Mouse (Mus musculus) erythroid progenitor cell, adult 5-6 weeks (primary cell): ENCODE data around the gene Ptpn1. TPM values are rescaled to one million over a fixed set of nuclear protein-coding genes. Genes with fewer than 3 reads are reported as not detected.
A peak's percentile ranks its signal among the peaks of the same experiment; 100 is the strongest.

Source experiments
- ATAC-seq: replicated peaks from 2 replicates; pipeline ENCODE4 v1.8.0; 2016; ENCODE audit warnings: moderate number of reproducible peaks, mild to moderate bottlenecking, moderate TSS enrichment, inconsistent platforms; ENCODE audit not compliant: poor library complexity, low FRiP score, severe bottlenecking
- total RNA-seq, 2 experiments: library from RNA; stranded (forward) in 1 of 2; stranded (reverse) in 1 of 2; fragments of 150-400 nt in 1 of 2; fragments of 186-747, 209-891 nt in 1 of 2; gene quantifications; 2 replicates each; pipeline versions ENCODE4 v1.2.3 to v1.2.4; 2015 to 2017; ENCODE audit warnings: low replicate concordance in 2 of 2

Ptpn1 gene
- total RNA-seq, 2 experiments from 2014 or later = 4.3 to 5.0 TPM

DNA sequence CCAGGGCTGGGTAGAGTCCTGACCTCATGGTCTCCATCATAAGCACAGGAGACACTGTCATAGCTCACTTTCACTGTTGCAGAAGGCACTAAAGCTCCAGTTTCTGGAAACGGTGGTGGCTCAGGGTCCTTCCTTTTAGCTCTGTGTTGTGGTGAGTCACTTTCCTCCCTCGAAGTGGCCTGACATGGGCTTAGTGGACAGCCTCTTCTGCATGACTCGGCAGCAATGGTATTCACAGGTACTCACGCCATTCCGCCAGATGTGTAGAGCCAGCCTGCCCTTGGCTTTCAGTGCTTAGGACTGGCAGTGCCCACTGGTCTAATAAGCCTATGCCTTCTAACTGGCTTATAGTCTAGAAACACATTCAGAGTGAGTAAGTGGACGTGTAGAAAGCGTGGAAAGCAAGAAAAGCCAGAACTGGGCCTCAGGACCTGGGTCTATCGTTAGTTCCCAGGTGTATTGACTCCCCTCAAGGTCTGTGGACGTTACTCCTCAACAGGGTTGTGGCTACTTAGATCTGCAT is 32.0 kb downstream of the Ptpn1 start:
- ATAC-seq = no peak

- no peak for ATAC-seq
Observed at GRCm38 (mm10) chr2:167964320-167964719, 32.5 kb downstream of the Ptpn1 start.

GRCm38 (mm10) chr2:167965911-167966310 is 34.1 kb downstream of the Ptpn1 start:
- no peak for ATAC-seq

DNA sequence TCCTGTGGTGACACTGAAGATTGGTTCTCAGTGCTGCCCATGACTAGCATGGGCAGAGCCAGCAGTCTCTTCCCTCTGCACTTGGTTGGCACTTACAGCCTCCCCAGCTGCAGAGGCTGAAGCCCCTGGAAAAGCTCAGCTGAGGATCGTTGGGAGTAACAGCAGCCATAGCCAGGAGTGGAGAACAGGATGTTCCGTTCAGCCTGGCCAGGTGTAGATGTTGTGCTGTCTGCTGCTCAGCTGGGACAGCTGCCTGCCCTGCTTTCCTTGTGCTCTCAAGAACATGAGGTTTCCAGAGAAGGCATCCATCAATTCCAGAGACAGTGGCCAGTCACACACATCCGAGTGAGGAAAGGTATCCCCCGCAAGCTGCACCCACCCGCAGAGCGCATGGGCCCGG is 36.6 kb downstream of the Ptpn1 start:
- ATAC-seq = no peak

DNA sequence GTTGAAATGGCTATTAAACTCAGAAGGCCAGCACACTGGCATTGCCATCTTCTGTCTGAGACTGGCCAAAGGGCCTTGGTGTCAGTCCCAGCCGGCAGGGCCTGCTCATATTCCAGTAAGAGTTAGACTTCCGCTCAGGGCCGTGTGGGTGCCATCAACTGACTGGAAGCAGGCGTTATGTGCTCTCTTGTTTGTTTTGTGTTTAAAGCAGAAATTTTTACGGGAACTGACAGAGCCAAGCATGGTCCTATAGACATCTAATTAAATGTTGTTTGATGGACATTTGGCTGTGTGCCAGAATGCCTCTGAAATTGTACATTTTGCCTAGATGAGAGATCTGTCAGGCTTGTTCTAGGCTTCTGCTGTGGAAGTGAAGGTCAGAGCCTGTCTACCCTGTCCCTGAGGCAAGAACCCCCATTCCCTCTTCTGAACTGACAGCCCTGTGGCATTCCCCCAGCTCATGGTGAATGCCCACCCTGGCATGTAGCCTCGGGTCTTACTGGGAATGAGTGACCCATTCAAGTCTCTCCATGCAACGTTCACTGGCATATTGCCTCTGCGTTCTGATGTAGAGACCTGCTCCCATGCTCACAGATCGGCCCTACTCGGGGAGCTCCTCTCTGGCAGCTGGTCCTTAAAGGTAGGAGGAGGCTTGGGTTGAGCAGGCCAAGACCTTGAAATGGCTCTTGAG is 38.1 kb downstream of the Ptpn1 start:
- no peak for ATAC-seq

GRCm38 (mm10) chr2:167972146-167972545 is 40.3 kb downstream of the Ptpn1 start:
- no peak for ATAC-seq

GRCm38 (mm10) chr2:167972809-167973208 is 41.0 kb downstream of the Ptpn1 start:
- no peak for ATAC-seq

DNA sequence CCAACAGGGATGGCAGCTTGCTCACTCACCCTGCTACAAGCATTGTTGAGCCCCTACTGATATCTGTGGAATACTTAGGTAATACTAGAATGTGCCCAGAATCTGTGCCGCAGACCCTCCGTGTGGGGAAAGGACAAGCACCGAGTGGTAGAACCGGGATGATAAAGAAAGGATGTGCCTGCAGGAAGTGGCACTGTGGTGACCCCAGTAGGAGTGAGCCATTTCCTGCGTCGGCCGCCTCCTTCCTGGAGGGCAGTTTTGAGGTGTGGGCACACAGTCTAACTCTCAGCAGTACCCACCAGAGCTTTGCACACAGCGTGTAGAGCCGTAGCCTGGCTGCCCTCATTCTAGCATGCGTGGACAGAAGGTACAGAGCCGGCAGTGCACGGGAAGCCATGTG is 43.9 kb downstream of the Ptpn1 start:
- no peak for ATAC-seq

- ATAC-seq = no peak
Observed at GRCm38 (mm10) chr2:167978271-167978670, 46.4 kb downstream of the Ptpn1 start.

- no peak for ATAC-seq
Observed at GRCm38 (mm10) chr2:167980391-167980790, 48.5 kb downstream of the Ptpn1 start.

DNA sequence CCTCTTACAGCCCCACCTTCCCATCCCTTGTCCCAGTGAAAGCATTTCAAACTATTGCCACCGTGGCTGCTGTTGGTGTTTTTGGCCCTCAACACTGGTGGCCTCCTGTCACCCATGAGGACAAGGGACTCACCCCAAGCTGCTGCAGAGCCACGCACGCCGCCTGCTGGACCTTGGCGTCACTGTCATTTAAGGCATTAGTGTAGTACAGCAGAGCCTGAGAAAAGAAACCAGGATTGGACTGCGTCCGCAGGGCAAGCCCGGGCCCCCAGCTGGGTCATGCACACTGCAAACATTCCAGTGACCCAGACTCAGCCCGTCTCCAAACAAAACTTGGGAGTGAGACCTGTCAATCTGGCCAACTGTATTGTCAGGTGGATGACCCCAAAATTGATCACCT is 50.8 kb downstream of the Ptpn1 start:
- ATAC-seq = no peak

- ATAC-seq = no peak
Observed at GRCm38 (mm10) chr2:167984371-167984770, 52.5 kb downstream of the Ptpn1 start.

DNA sequence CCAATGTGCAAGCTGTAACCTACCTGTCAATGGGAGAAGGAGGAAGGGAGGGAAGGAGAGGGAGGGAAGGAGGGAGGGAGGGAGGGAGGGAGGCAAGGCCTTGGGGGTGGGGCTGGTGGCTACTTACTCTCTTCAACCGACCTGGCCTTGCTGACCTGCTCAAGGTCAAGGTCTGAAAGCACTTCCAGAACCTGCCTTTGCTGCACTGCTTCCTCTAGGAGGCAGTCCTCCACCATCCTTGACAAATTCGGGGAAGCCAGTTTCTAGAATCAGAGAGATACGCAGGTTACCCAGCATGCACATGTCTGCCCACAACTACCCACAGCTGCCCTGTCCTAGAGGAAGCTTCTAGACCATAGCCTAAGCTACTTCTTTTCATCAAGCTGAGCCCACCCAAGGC is 53.1 kb downstream of the Ptpn1 start:
- ATAC-seq = no peak

- ATAC-seq = 0 out of 2 replicates have a peak, but pooled peaks have one; percentile 21
Observed at GRCm38 (mm10) chr2:167986762-167987161, 54.9 kb downstream of the Ptpn1 start.

DNA sequence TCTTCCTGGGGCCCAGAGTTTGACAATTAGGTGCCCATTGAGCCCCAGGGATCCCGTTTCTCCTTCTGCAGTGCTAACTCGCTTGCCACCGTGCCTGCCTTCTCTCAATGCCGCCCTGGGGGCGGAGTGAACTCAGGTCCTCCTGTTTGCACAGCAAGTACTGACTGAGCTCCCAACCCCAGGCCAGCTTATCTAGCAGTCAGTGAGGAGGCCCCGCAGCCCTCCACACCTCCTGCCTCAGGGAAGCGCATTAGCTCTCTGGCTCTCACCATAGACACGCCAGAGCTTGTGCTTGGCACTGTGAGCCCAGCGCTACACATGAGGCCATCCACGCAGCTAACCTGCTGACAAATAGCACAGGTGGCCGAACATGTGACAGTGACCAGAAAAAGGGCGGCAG is 55.8 kb downstream of the Ptpn1 start:
- ATAC-seq = no peak

- no peak for ATAC-seq
Observed at GRCm38 (mm10) chr2:167989310-167989709, 57.5 kb downstream of the Ptpn1 start.

DNA sequence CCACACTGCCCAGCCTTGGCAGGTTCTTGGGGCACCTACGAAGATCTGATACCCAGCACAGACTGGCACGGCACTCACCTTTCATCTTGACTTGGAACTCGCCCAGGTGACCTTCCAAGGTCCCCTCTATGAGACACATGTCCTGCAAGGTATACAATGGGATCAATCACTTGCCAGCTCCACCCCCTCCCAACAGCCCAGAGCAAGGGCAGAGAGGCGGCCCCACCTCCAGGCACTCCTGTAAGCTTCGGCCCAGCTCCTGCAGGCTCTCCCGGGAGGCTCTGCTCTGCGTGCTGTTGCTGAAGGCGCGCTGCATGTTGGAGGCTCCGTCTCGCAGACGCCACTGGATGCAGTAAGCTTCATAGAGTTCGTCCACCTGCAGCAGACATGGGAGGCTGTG is 61.4 kb downstream of the Ptpn1 start:
- no peak for ATAC-seq

GRCm38 (mm10) chr2:167995870-167996635 is 64.2 kb downstream of the Ptpn1 start:
- no peak for ATAC-seq

GRCm38 (mm10) chr2:167996672-167997215 is 64.9 kb downstream of the Ptpn1 start:
- ATAC-seq = no peak

GRCm38 (mm10) chr2:167997562-167997961 is 65.7 kb downstream of the Ptpn1 start:
- ATAC-seq = no peak
